Mouse (Mus musculus): ENCODE data around the gene Slc35a2. TPM values are rescaled to one million over a fixed set of nuclear protein-coding genes. Genes with fewer than 3 reads are reported as not detected.

Slc35a2 gene
- polyA plus RNA-seq (2012): 60.7 and 69.5 TPM in 2 replicates

DNA sequence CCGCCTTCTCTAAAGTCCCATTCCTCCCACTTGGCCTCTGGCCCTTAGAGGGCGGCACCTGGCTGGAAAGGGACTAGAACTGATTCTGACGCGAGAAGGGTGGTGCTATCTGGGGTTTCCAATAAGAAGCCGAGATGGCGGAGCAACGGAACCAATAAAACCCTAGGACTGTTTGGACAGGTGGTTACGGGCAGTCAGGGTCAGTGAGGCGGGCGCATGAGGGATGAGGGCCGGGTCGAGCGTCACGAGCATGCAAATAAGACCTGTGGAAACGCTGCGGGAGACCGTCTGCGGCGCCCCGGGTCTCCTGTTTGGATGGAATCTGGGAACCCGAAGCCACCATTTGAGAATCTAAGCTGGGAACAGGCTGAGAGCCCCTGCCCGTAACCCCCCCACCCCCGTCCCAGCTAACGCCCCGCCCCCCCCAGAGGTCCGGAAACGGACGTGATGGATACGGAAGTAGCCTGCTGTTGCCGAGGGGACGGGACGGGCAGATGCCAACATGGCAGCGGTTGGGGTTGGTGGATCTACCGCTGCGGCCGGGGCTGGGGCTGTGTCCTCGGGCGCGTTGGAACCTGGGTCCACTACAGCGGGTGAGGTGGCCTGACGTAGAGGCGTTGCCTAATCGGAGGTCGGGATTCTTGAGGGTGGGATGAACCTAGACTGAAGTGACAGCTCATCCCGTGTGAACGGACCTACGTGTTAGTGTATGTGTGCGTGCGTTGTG is at the start of gene Slc35a2:
Slc35a2 (plus strand) TSS at position 188 of the 727 bp plus-strand sequence.
- no peak for TF ChIP-seq GATA1 (IDR thresholded peaks at IDR 0.05; ENCODE audit: low read length)

DNA sequence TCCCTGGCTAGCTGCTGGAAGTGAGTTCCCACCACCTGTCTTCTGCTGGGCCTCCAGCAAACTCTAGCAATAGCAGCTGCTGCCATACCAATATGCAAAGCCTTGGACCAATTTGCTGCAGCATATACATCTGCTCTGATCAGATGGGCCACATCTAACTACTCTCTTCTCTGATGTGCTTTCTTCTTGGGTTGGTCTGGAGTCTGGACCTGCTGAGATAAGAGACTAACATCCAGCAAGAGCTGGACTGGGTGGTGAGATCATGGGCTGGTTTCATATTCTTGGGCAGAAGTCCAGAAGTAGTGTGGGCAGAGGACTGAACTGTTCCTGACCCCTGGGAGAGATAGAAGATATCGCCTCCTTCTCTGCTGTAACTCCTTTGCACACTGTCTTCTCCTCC is 46.7 kb upstream of the Slc35a2 start:
- TF ChIP-seq GATA1 (IDR thresholded peaks at IDR 0.05; ENCODE audit: low read length): no peak

GRCm38 (mm10) chrX:7840842-7841162 is 43.0 kb upstream of the Slc35a2 start:
- no peak for TF ChIP-seq GATA1 (IDR thresholded peaks at IDR 0.05; ENCODE audit: low read length)

GRCm38 (mm10) chrX:7841163-7842162 is 42.4 kb upstream of the Slc35a2 start, which contains the start of gene Otud5:
Otud5 (plus strand) TSS chrX:7841364.
- peak; percentile 17 for TF ChIP-seq GATA1 (IDR thresholded peaks at IDR 0.05; ENCODE audit: low read length)

DNA sequence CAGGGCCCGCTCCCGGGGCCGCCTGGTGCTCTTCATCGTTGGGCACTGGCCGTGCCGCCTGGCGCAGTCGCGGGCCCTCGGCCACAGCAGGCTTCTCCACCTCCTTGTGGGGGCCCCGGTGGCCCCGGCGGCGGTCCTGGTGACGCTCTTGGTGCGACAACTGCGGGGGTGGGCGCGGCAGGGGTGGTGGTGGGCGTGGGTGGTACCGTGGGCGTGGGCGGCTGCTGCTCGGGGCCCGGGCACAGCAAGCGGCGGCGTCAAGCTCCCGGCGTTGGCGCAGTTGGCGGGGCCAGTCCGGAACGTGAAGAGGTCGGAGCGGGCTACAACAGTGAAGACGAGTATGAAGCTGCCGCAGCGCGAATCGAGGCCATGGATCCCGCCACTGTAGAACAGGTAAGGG is 41.5 kb upstream of the Slc35a2 start:
- TF ChIP-seq GATA1 (IDR thresholded peaks at IDR 0.05; ENCODE audit: low read length): no peak

- TF ChIP-seq GATA1 (IDR thresholded peaks at IDR 0.05; ENCODE audit: low read length): no peak
Measured at GRCm38 (mm10) chrX:7847845-7848244, 36.0 kb upstream of the Slc35a2 start.

- TF ChIP-seq GATA1 (IDR thresholded peaks at IDR 0.05; ENCODE audit: low read length): no peak
Measured at GRCm38 (mm10) chrX:7854578-7854977, 29.2 kb upstream of the Slc35a2 start.

- TF ChIP-seq GATA1 (IDR thresholded peaks at IDR 0.05; ENCODE audit: low read length): no peak
Measured at GRCm38 (mm10) chrX:7859191-7859753, 24.6 kb upstream of the Slc35a2 start.

GRCm38 (mm10) chrX:7863181-7863580 is 20.6 kb upstream of the Slc35a2 start:
- no peak for TF ChIP-seq GATA1 (IDR thresholded peaks at IDR 0.05; ENCODE audit: low read length)

- TF ChIP-seq GATA1 (IDR thresholded peaks at IDR 0.05; ENCODE audit: low read length): no peak
Measured at GRCm38 (mm10) chrX:7864551-7864950, 19.3 kb upstream of the Slc35a2 start.

- no peak for TF ChIP-seq GATA1 (IDR thresholded peaks at IDR 0.05; ENCODE audit: low read length)
Measured at GRCm38 (mm10) chrX:7865343-7865742, 18.5 kb upstream of the Slc35a2 start.

- TF ChIP-seq GATA1 (IDR thresholded peaks at IDR 0.05; ENCODE audit: low read length): no peak
Measured at GRCm38 (mm10) chrX:7865786-7866185, 18.0 kb upstream of the Slc35a2 start.

GRCm38 (mm10) chrX:7867141-7867540 is 16.7 kb upstream of the Slc35a2 start:
- no peak for TF ChIP-seq GATA1 (IDR thresholded peaks at IDR 0.05; ENCODE audit: low read length)

DNA sequence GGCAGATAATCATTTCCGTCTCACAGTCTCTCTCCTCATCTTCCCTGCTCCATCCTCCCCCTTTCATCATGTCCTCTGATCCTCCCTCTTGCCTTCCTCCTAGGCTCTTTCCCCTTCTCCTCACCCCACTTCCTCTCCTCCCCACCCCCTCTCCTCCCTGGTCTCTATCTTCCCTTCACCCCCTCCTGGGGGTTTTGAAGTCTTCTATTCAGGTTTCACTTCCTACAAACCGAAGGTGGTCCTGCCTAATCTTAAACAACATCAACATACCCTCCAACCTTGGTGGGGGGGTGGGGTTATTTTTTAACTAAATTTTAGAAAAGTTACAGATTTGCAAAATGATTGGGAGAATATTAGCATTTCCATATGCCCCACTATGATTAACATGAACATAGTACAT is 15.3 kb upstream of the Slc35a2 start:
- no peak for TF ChIP-seq GATA1 (IDR thresholded peaks at IDR 0.05; ENCODE audit: low read length)

DNA sequence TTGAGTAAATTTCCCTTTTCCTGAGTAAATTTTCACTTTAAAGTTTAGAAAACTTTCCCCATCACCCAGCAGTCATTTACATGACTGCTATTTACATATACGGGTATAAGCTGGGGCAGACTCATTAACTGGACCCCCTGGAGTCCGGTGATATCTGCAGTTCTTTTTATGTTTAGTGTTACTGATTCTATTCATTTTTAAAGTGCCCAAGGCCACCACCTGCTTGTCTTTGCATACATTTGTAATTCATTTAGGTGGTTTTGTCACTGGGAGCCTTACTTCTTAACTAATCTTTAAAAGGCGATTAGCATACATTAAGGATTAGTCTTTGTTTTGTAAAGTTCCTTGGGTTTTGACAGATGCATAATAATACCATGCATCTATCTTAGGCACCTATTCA is 14.0 kb upstream of the Slc35a2 start:
- no peak for TF ChIP-seq GATA1 (IDR thresholded peaks at IDR 0.05; ENCODE audit: low read length)

DNA sequence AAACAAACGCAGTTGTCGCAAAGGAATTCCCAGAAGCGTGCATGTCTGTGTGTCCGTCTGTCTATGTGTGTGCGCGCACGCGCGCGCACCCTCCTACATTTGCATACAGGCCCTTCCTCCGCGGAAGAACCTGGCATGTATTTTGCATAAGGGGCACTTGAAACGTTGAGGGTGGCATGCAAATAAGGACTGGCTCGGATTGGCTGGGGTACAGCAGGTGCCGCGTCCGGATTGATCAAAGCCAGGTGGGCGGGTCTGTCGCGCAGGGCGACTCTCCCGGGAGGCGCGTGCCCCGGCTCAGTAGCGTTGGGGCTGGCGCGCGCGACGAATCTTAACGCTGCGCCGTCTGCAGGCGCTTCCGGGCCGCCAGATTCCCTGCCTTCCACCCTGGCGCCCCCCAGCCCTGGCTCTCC is 5.8 kb upstream of the Slc35a2 start, which contains the start of gene Pim2:
Pim2 (plus strand) TSS at position 256 of the 413 bp plus-strand sequence.
- no peak for TF ChIP-seq GATA1 (IDR thresholded peaks at IDR 0.05; ENCODE audit: low read length)

Measured in G1E-ER4 (cell line).